Mouse (Mus musculus): ENCODE results near the gene D430041D05Rik.

- no peak for TF ChIP-seq CTCF (IDR thresholded peaks at IDR 0.05; ENCODE audit: insufficient read depth, low read length)
- TF ChIP-seq POLR2A (IDR thresholded peaks at IDR 0.05; ENCODE audit: borderline replicate concordance, extremely low read depth, low read depth, low read length) = no peak
Measured at GRCm38 (mm10) chr2:104448201-104448600, 37.4 kb upstream of the D430041D05Rik start.

All from lung, adult 2 months (tissue).